Mouse (Mus musculus): ENCODE measurements around the gene Gm8024. TPM values are rescaled to one million over a fixed set of nuclear protein-coding genes. Genes with fewer than 3 reads are reported as not detected.
"Not testable (repeated sequence)": the region's sequence is repeated elsewhere in the genome, so short reads cannot be mapped to it uniquely, and the experiment has no call there.

Gene Gm8024
- polyA plus RNA-seq (2012): not detected in 2 replicates

- not testable (repeated sequence) for TF ChIP-seq GATA1 (IDR thresholded peaks at IDR 0.05; ENCODE audit: low read length)
Observed at GRCm38 (mm10) chr14:42524182-42524581, at the start of gene Gm8024. Gm8024 (minus strand) TSS chr14:42524282.

- TF ChIP-seq GATA1 (IDR thresholded peaks at IDR 0.05; ENCODE audit: low read length): not testable (repeated sequence)
Observed at GRCm38 (mm10) chr14:42502249-42502648, 21.8 kb downstream of the Gm8024 start, which contains the start of gene Gm8020. Gm8020 (minus strand) TSS chr14:42502349.

Other genes starting within 250 kb of the Gm8024 start
- not detected in 2 replicates for gene Gm9611, start 226.9 kb downstream of the Gm8024 start, polyA plus RNA-seq (2012)
- not detected in 2 replicates for gene Gm7995, start 214.1 kb downstream of the Gm8024 start, polyA plus RNA-seq (2012)
- not detected in 2 replicates for gene Gm8005, start 84.6 kb downstream of the Gm8024 start, polyA plus RNA-seq (2012)
- not detected in 2 replicates for gene Gm8011, start 60.4 kb downstream of the Gm8024 start, polyA plus RNA-seq (2012)
- not detected in 2 replicates for gene Gm8020, start 21.9 kb downstream of the Gm8024 start, polyA plus RNA-seq (2012)
- gene Gm17124, start 75.6 kb upstream of the Gm8024 start, polyA plus RNA-seq (2012): not detected in 2 replicates
- gene Gm3633, start 117.6 kb upstream of the Gm8024 start, polyA plus RNA-seq (2012): not detected in 2 replicates
- gene Gm10378, start 131.7 kb upstream of the Gm8024 start, polyA plus RNA-seq (2012): not detected in 2 replicates
- not detected in 2 replicates for gene Gm3015, start 244.5 kb upstream of the Gm8024 start, polyA plus RNA-seq (2012)